Mouse (Mus musculus): ENCODE data around the gene Tmem231. TPM values are rescaled to one million over a fixed set of nuclear protein-coding genes. Genes with fewer than 3 reads are reported as not detected.
"Not testable (repeated sequence)": the region's sequence is repeated elsewhere in the genome, so short reads cannot be mapped to it uniquely, and the experiment has no call there.

Tmem231 gene
- total RNA-seq, 2 experiments from 2014 or later, result 12.0 to 13.0 TPM

DNA sequence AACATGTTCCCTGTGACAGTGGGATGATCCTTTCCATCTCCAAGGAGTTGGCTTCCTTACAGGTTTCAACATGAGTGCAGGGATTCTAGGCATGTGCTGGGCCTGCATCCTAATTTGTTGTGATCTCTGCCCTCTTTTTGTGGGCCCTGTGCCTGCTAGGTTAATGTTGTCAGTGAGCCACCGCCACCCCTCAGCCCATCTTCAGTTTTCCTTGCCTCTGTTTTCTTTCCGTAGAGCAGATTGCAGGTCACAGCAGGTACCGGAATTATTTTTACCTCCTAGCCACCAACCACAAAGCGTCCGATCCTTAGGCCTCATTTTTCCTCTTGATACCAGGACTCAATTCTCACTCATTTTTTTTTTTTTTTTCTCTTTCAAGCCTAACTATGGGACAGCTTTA is 18.3 kb upstream of the Tmem231 start:
- DNase-seq (ENCODE audit: low spot score in 2 of 2), result no peak
- intact Hi-C loops (cut with DNase I), result no loop called here

DNA sequence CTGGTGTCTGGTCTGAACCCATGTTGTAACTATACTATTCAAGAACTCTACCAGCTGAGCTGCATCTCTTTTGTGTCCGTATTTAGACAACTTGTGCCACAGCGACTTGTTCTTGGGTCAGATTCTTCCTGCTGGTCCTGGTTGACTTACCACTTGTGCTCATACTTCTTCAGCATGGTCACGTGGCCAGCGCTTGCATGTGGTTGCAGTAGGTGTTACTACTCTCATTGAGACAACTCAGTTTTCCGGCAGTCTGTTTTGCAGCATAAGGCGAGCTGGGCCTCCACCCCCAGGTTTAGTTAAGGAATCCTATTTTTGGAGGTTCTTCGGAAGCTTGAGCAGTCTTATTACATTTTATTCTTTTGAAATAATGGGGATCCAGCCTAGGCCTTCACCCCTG is 17.6 kb upstream of the Tmem231 start:
- intact Hi-C loops (cut with DNase I), result no loop called here
- DNase-seq (ENCODE audit: low spot score in 2 of 2), result peak; percentile 70 to 92

DNA sequence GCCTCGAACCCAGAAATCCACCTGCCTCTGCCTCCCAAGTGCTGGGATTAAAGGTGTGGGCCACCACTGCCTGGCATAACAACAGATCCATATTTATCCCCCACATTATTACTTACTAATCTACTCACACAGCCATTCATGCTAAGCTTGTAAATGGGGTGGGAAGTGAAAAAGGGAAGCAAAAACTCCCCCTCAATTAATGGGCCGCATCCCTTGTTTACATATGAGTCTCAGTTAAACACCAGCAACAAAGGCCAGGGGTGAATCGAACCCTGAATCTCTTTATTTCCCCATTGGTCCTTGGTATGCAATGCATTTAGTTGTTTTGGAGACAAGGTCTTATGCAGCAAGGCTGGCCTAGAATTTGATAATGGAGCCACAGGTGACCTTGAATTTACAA is 17.2 kb upstream of the Tmem231 start:
- intact Hi-C loops (cut with DNase I), result no loop called here
- no peak for DNase-seq (ENCODE audit: low spot score in 2 of 2)

DNA sequence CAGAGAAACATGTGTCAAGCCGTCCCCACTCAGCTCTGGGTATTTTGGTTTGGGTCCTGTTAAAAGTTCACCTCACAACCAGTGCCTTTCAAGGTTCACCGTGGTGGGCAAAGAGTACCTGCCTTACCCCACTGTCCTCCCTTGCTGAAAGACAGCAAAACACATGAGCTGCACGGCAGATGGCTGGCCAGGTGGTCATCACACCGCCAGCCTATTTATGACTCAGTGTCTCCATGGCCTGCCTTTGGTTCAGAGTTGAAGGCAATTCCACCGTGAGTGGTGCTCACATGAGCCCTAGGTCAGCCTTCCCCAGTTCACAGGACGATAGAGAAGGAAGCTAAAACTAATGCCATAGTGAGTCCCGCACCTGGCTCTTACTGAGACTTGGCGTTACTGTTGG is 14.3 kb upstream of the Tmem231 start:
- intact Hi-C loops (cut with DNase I), result no loop called here
- DNase-seq (ENCODE audit: low spot score in 2 of 2), result no peak

DNA sequence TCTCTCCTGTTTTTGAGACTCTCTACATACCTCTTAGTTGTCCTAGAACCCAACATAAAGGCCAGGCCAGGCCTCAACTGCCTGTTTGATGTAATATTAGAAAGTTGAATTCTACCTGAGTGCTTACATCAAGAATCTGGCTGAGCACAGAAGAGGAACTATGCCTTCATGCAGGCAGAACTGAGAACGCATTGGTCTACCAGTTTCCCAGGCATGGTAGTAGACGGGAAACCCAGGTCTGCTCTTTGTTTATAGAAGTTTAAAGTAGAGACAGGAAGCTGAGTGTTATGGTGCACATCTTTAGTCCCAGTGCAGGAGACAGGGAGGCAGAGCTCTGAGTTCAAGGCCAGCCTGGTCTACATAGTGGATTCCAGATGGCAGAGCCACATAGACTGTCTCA is 13.5 kb upstream of the Tmem231 start:
- DNase-seq (ENCODE audit: low spot score in 2 of 2), result no peak
- intact Hi-C loops (cut with DNase I), result no loop called here

DNA sequence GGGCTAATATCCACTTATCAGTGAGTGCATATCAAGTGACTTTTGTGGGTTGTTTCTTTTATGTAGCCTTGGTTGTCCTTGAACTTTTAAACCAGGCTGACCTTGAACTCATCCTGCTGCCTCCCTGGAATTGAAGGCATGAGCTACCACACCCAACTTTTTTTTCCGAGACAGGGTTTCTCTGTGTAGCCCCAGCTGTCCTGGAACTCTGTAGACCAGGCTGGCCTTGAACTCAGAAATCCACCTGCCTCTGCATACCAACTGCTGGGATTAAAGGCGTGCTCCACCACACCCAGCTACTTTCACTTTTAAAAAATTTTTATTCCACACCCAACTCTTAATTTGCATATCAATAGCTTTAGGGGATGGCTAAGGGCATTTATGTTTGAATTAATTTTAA is 9.9 kb upstream of the Tmem231 start:
- intact Hi-C loops (cut with DNase I), result no loop called here
- DNase-seq (ENCODE audit: low spot score in 2 of 2), result no peak

DNA sequence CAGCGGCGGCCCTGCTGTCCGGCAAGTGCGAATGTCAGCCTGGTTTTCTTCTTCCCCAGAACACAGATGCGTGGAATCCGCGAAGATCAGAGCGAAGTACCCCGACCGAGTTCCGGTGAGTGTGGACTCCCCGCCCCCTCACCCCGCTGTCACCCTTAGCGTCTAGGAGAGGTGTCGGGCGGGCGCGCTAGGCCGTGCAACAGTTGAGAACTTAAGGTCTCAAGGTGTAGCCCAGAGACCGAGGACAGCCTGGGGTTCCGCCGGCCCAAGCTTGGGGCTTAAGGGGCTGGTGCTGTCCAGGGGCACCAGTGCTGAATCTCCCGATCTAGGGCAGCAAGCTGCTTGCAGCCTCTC is 7.4 kb upstream of the Tmem231 start:
- intact Hi-C loops (cut with DNase I), result loop anchor here (2.0 kb wide), 1 partner anchor 50 kb away; no protein-coding TSS in a partner anchor
- peak in 1 of 2 experiments; percentile 29 for DNase-seq (ENCODE audit: low spot score in 2 of 2)

- intact Hi-C loops (cut with DNase I), result loop anchor here (2.0 kb wide), 1 partner anchor 50 kb away; no protein-coding TSS in a partner anchor
- DNase-seq (ENCODE audit: low spot score in 2 of 2), result peak; percentile 98
Measured at GRCm38 (mm10) chr8:111940171-111941100, 6.8 kb upstream of the Tmem231 start, which contains the start of gene Gabarapl2. Gene Gabarapl2 (plus strand): TSS chr8:111940703.

GRCm38 (mm10) chr8:111939516-111940142 is 5.9 kb upstream of the Tmem231 start:
- intact Hi-C loops (cut with DNase I), result loop anchor here (2.0 kb wide), 1 partner anchor 51 kb away; no protein-coding TSS in a partner anchor
- no peak for DNase-seq (ENCODE audit: low spot score in 2 of 2)

GRCm38 (mm10) chr8:111938076-111938985 is 4.7 kb upstream of the Tmem231 start:
- DNase-seq (ENCODE audit: low spot score in 2 of 2); intact Hi-C loops (cut with DNase I): not testable (repeated sequence)

- no peak for DNase-seq (ENCODE audit: low spot score in 2 of 2)
- intact Hi-C loops (cut with DNase I), result no loop called here
Measured at GRCm38 (mm10) chr8:111937184-111937583, 3.5 kb upstream of the Tmem231 start.

- intact Hi-C loops (cut with DNase I), result no loop called here
Measured at GRCm38 (mm10) chr8:111934201-111934600, 520 bp upstream of the Tmem231 start.

GRCm38 (mm10) chr8:111932580-111933336 is 923 bp downstream of the Tmem231 start:
- DNase-seq (ENCODE audit: low spot score in 2 of 2), result peak; percentile 20 to 32
- intact Hi-C loops (cut with DNase I), result no loop called here

More at GRCm38 (mm10) chr8:111934201-111934600, 520 bp upstream of the Tmem231 start:
- DNase-seq (ENCODE audit: low spot score in 2 of 2), result no peak

DNA sequence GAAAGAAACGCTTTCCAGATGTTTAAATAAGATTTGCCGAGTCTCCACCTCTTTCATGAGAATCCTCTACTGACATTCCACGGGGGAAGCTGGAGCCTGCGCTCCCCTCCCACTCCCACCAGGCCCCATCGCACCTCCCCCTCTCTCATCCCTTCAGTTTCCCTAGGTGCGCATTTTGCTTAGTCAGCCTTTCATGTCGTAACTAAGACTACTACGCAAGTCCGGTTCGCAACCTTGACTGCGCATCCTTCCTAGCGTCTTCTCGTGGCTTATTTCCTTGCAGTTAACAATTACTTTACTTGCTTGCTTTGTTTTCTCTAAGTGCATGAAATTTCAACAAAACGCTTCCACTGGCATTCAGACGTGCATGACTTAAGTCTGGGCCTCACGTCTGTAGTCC is 2.0 kb downstream of the Tmem231 start:
- intact Hi-C loops (cut with DNase I), result no loop called here
- no peak for DNase-seq (ENCODE audit: low spot score in 2 of 2)

DNA sequence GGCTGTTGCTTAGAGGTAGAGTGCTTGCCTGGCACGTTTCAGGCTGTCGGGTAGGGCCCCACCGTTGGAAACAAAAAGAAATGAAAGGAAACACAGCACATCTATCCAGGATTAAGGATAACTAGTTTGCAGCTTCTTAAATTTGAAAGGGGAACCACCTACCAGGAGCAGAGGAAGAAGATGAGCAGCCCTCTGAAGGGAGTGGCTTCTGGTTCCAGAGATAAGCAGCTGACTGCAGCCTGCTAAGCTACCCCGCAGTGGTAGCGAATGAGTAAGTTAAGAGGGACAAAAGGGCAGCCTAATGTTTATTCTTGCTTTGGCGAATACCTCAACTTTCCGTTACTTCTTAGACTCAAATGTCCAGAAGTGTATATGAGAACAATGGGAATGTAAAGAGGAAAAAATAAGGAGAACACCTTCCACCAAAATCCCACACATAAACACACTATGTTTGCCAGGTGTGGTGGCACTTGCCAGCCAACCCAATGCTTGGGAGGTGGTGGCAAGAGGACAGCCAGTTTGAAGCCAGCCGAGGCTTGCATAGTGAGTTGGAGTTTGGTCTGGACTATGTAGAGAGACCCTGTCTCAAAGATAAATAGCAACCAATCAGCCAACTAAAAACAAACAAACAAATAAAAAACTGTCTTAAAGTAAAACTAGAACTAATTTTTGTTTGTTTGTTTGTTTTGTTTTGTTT is 3.9 kb downstream of the Tmem231 start:
- intact Hi-C loops (cut with DNase I), result no loop called here
- DNase-seq (ENCODE audit: low spot score in 2 of 2), result no peak

DNA sequence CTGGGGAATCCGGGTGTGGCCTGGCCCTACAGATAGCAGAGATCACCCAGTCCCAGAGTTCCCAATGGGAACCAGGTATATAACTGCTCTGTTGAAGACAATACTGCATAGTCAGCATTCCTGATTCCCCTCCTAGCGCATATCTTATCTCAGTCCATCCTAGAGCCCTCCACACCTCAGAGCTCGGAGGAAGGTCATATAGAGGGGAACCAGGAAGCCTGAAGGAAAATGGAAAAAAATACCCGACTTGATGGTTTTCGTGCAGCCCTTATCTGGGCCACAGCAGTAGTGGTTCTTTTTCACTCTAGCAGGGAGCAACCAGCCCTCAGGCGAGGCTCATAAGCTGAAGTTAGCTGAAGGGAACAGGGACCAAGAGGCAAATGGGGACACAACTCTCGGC is 8.7 kb downstream of the Tmem231 start:
- intact Hi-C loops (cut with DNase I), result no loop called here
- DNase-seq (ENCODE audit: low spot score in 2 of 2), result no peak

GRCm38 (mm10) chr8:111923383-111923804 is 10.3 kb downstream of the Tmem231 start:
- intact Hi-C loops (cut with DNase I), result no loop called here
- peak; percentile 25 to 57 for DNase-seq (ENCODE audit: low spot score in 2 of 2)

DNA sequence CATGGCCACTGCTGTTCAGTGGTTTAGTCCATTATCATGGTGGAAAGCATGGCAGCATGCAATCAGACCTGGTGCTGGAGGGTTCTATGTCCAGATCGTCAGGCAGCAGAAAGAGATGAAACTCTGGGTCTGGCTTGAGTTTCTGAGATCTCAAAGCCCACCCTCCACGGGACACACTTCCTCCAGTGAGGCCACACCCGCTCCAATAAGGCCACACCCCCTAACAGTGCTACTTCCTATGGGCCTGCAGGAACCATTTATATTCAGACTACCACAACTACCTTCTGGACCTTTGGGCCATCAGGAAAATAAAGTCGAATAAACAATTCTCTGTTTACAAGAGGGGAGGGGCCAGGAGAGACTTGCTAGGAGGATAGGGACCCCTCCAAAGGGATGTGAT is 12.7 kb downstream of the Tmem231 start:
- intact Hi-C loops (cut with DNase I), result no loop called here

More for the DNA sequence above, 12.7 kb downstream of the Tmem231 start:
- DNase-seq (ENCODE audit: low spot score in 2 of 2), result no peak

All from left cerebral cortex, postnatal 25 days (tissue).